Mouse (Mus musculus): ENCODE data around the gene Ccr9.

Gene Ccr9

GRCm38 (mm10) chr9:123717186-123718008, 39.2 kb downstream of the Ccr9 start, which contains the start of gene Lztfl1:
Gene Lztfl1 (minus strand): TSS chr9:123717697.
- WGBS = under 1% methylated on average over 55 of the region's 55 CpGs

GRCm38 (mm10) chr9:123722737-123723493, 44.7 kb downstream of the Ccr9 start:
- WGBS = 84% methylated on average over 2 of the region's 2 CpGs

- 76% methylated on average over 3 of the region's 3 CpGs for WGBS
These were observed 53.0 kb downstream of the Ccr9 start for GRCm38 (mm10) chr9:123731271-123731670.

DNA sequence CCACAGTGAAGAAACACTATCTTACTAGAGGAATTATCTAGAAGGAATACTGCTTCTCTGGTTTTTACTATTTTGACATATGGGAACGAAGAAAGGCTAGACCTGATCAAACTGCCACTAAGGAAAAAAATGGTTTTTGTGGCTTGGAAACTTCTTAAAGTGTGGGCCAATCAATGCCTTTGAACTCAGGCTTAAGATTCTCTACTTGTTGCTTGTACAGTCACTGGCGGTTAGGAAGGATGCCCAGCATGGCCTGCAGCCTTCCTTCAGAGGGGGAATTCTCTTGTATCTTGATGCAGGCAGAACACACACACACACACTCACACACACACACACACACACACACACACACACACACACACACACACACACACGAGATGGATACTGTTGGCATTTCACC, 55.9 kb downstream of the Ccr9 start:
- WGBS = 80% methylated on average over 3 of the region's 3 CpGs

DNA sequence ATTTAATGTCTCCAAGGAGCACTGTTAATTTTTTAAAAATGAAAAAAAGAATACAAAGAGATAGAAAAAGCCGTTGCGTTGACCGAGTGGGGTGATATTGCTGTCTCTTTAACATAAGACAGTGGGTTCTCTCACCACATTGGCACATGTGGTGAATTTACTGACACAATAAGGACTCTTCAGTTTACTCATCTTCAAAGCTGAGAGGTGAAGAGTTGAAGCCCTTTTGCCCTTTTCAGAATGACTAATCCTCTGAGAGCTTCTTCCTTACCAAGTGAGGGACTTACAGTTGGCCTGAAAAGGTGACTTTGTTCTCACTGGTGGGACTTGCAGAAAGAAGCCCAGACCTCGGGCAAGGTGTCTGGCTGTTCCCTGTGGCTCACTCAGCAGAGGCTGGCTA, 62.6 kb downstream of the Ccr9 start:
- 90% methylated on average over 4 of the region's 4 CpGs for whole genome bisulfite sequencing

DNA sequence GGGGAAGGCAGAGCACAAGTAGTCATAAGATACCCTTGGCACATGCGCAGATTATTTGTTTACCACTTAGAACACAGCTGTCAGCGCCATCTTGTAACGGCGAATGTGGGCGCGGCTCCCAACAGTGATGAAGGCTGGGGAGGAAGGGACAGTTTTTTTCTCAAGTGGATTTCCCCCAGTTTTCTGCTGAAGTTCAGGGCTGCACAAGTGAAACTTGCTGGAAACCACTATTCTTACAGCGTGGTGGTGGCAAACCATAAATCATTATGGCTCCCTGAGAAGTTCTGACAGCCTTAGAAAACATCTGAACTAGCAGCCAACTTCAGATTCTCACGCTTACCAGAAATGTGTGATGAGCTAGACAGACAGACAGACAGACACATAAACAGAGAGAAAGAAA, 71.4 kb downstream of the Ccr9 start:
- 93% methylated on average over 8 of the region's 8 CpGs for WGBS

DNA sequence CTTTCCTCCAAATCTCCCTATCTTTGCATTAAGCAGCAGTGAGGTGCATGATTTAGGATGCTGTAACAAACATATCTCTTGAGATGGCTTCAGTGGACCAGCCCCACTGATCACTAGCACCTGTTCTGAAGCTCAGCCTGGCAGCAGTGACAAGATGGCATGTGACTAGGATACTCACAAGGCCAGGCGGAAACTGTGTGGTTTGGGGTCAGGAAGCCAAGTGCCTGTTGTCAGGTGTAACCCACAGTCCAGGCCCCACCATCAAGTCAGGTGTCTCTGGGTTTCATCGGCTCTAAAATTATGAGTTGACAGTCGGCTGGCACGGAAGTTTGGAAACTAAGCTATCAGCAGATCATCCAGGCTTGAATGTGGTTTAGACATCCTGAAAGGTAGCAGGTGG, 76.1 kb downstream of the Ccr9 start:
- WGBS = 92% methylated on average over 4 of the region's 4 CpGs

GRCm38 (mm10) chr9:123756752-123757151, 78.5 kb downstream of the Ccr9 start:
- 91% methylated on average over 3 of the region's 3 CpGs for WGBS

GRCm38 (mm10) chr9:123757326-123757725, 79.1 kb downstream of the Ccr9 start:
- 75% methylated on average over 2 of the region's 2 CpGs for WGBS

GRCm38 (mm10) chr9:123758156-123758555, 79.9 kb downstream of the Ccr9 start:
- 72% methylated on average over 1 of the region's 1 CpGs for WGBS

- 73% methylated on average over 4 of the region's 4 CpGs for WGBS
These were observed 80.4 kb downstream of the Ccr9 start for GRCm38 (mm10) chr9:123758645-123759044.

GRCm38 (mm10) chr9:123760806-123761205, 82.6 kb downstream of the Ccr9 start:
- WGBS = 90% methylated on average over 3 of the region's 3 CpGs

GRCm38 (mm10) chr9:123762886-123763285, 84.6 kb downstream of the Ccr9 start:
- WGBS = 89% methylated on average over 4 of the region's 4 CpGs

- 90% methylated on average over 3 of the region's 3 CpGs for WGBS
These were observed 85.5 kb downstream of the Ccr9 start for GRCm38 (mm10) chr9:123763771-123764170.

DNA sequence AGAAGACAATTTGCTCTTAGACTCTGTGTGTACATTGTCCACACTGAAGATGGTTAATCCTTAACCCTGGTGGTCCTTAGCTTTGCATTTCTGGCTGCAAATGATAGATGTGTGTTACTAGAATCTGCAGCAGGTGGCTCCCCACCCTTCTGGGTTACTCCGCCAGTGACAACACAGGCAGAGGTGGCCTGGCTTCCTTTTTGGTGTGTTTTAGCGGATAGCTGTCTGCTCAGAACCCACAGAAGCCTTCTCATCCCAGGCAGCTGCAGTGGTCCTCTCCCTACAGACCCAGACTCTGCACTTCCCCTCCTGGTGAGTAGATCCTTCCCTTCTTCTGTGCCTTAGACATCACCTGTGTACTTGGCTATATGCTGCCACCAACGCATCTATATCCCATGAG, 88.8 kb downstream of the Ccr9 start:
- WGBS = 96% methylated on average over 3 of the region's 3 CpGs

DNA sequence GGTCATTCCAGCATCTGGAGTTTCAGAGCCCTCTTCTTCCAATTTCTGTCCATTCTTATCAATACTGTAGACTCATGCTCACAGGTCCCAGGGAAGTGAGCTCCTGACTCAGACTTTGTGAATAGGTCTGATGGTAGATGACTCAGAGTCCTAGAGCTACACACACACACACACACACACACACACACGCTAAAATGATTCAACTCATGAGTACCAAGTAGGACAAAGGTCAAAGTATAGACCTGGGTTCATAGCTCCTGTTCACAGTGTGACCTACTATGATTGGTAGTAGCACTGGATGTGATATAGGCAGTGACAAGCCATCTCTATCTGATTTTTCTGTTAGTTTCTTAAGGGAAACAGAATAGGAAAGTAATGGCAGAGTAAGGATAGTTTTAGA, 90.2 kb downstream of the Ccr9 start:
- 83% methylated on average over 1 of the region's 1 CpGs for WGBS

DNA sequence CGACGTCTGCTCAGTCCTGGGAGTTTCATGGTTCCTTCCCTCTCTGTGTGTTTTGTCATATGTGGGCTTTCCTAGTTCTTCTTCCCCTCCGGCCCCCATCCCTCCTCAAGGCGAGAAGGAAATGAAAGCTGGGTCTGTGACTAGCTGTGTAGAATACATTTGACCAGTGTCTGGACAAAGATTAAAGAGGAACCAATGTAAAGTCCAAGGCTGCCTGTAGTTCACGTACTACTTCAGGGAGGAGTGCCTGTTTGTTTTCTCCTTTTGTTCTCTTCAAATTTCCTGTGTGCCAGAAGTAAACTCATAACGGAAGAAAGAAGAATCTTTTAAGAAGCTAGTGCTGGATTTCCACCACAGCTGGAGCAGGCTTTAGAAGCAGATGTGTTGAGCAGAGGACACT, 91.3 kb downstream of the Ccr9 start:
- 73% methylated on average over 6 of the region's 6 CpGs for WGBS

DNA sequence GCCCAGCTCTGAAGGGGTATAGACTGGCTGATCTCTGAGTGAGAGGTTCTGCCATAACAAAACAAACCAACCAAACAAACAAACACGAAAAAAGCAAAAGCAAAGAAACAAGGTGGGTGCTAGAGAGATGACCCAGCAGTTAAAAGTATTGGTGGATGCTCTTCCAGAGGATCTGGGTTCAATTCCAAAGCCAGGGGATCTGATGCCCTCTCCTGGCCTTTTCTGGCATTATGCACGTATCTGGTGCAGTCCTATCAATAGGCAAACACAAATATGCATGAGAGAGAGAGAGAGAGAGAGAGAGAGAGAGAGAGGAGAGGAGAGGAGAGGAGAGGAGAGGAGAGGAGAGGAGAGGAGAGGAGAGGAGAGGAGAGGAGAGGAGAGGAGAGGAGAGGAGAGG, 95.1 kb downstream of the Ccr9 start:
- WGBS = 60% methylated on average over 2 of the region's 2 CpGs

- WGBS = 39% methylated on average over 4 of the region's 4 CpGs
These were observed 110.8 kb downstream of the Ccr9 start for GRCm38 (mm10) chr9:123788855-123789529.

DNA sequence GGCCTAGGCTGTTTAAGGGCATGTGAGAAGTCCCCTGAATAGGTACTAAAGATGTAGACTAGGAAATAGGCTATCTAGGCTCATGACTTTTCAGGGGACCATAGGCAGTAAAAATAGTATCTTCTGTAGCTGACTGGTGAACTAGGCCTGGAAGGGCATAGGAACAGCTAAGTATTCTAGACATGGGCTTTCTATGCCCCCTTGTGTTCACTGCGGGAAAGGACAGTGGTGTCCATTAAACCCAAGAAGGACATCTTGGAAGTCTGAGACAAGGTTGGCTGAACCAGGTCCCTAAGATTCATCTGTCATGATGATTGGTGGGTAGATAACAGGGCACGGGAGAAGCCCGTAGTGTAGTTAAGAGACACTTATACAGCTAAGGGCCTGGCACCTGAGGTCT, 117.9 kb downstream of the Ccr9 start:
- 70% methylated on average over 3 of the region's 3 CpGs for WGBS

GRCm38 (mm10) chr9:123801527-123801926, 123.3 kb downstream of the Ccr9 start:
- WGBS = 81% methylated on average over 1 of the region's 1 CpGs

DNA sequence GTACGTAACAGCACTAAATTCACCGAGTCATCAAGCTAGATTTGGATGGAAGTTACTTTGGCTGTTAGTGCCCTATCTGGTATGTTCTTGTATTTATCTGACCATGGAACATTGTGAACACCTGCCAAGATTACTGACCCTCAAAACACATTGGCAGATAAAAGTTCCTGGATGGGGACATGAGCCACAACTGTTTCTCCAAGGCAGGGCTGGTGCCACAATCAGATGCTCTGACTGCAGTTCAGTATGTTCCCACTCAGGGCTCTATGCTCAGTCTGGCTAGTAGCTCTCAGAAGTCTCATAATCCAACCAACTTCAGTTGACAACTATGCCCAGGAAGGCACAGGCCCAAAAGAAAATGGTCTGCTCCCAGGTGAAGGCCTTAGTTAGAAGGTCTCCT, 124.2 kb downstream of the Ccr9 start:
- whole genome bisulfite sequencing = 95% methylated on average over 2 of the region's 2 CpGs

Measured in cerebral cortex, adult 2 months (tissue).